Comparison of ENCODE assay signal across 24 mouse cellular contexts in genomic region chr2:93835596-93835995, GRCm38 (mm10). TPM values are rescaled to one million over a fixed set of nuclear protein-coding genes. Genes with fewer than 3 reads are reported as not detected.
"Had no signal": no experiment of that assay in that cellular context is flagged by ENCODE, and none has a peak within 500 bp of the region (broad histone marks: within the 10 kb centered on the region; RNA-seq: fewer than 3 reads in every experiment).

No protein-coding gene starts in this region.

- H3K4me2 ChIP-seq: liver, embryonic 13.5 days; liver, embryonic 15.5 days; lung, embryonic 15.5 days; midbrain, embryonic 11.5 days; midbrain, embryonic 13.5 days; neural tube, embryonic 12.5 days had no signal

- ATAC-seq: liver, postnatal 0 days; lung, postnatal 0 days; midbrain, embryonic 13.5 days; midbrain, embryonic 16.5 days had no signal

- H3K27ac ChIP-seq: liver, embryonic 13.5 days; liver, embryonic 15.5 days; lung, embryonic 15.5 days; macrophage; midbrain, embryonic 13.5 days; neural tube, embryonic 12.5 days had no signal

- H3K27me3 ChIP-seq: liver, embryonic 13.5 days; liver, embryonic 15.5 days; lung, embryonic 15.5 days; midbrain, embryonic 13.5 days; neural tube, embryonic 12.5 days had no signal

- H3K36me3 ChIP-seq: liver, embryonic 13.5 days; liver, embryonic 15.5 days had no signal

- H3K4me1 ChIP-seq: liver, embryonic 13.5 days; liver, embryonic 15.5 days; lung, embryonic 15.5 days; megakaryocyte, embryonic 14.5 days; midbrain, embryonic 13.5 days; neural tube, embryonic 12.5 days had no signal

- H3K4me3 ChIP-seq: liver, embryonic 13.5 days; liver, embryonic 15.5 days; lung, embryonic 15.5 days; megakaryocyte, embryonic 14.5 days; midbrain, embryonic 13.5 days; neural tube, embryonic 12.5 days had no signal

- H3K9ac ChIP-seq: liver, embryonic 13.5 days; liver, embryonic 15.5 days; liver, postnatal 0 days; lung, embryonic 15.5 days; midbrain, embryonic 13.5 days; neural tube, embryonic 12.5 days had no signal

- DNase-seq: liver, embryonic 13.5 days; liver, postnatal 0 days; lung, adult 2 months; lung, postnatal 14 days; lung, postnatal 36 days; right cerebral cortex, adult 18-20 months; right cerebral cortex, postnatal 25 days; right cerebral cortex, postnatal 4 days; spleen, adult 18-20 months; thymus, adult 18-20 months; thymus, postnatal 14 days; thymus, postnatal 36 days had no signal

- H3K9me3 ChIP-seq: liver, embryonic 13.5 days; liver, embryonic 15.5 days; lung, embryonic 15.5 days; midbrain, embryonic 13.5 days; neural tube, embryonic 12.5 days had no signal

RNA-seq across cellular contexts. Expression of gene Accsl, which starts 33.4 kb away (rescaled TPM):
- total RNA-seq: megakaryocyte progenitor cell, adult 5-6 weeks; monocyte, adult 5-6 weeks had no signal
- polyA plus RNA-seq: liver, embryonic 15.5 days; lung, adult 2 months; lung, postnatal 0 days; macrophage; small intestine, adult 2 months had no signal
